ENCODE assay signal across 22 mouse cellular contexts in the genomic region with DNA sequence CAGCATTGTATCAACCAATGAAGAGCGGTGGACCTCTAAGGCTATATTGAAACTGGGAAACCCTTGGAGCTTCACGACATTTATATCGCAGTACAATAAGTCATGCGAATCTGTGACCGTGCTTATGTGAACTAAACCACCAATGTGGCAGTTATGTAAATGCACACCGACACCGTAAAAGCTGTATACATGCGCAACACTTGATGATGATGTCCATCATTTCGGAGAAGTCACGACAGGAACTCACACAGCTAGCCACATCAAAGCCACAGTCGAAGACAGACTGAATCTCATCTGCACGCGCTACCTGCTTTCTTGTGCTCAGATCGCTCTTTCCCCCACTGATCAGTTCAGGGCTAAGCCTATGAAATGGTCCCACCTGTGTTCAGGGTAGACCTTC.
A peak's percentile ranks its signal among the peaks of the same experiment; 100 is the strongest.
DNase-seq lines count a peak whose midpoint lies in the region; ATAC-seq lines count a peak whose summit lies in the region.
"Had no signal": no experiment of that assay in that cellular context is flagged by ENCODE, and none has a peak within 500 bp of the region (broad histone marks: within the 10 kb centered on the region; RNA-seq: fewer than 3 reads in every experiment).

No protein-coding gene starts in this region.

- peak; percentile 83 for DNase-seq in CD4-positive helper T cell, adult 2 months (ENCODE audit: low read depth, low spot score)
- peak; percentile 78 for DNase-seq in induced T-regulatory cell, adult 2 months (ENCODE audit: low read depth)
- DNase-seq in naive thymus-derived CD4-positive, alpha-beta T cell, adult 2 months (ENCODE audit: low read depth) = peak; percentile 7
- DNase-seq in kidney, adult 8-10 months = no peak
- DNase-seq in gastrocnemius, postnatal 36 days = no peak
- DNase-seq in left cerebral cortex, postnatal 14 days (ENCODE audit: low spot score in 2 of 2) = no peak
- DNase-seq: adrenal gland, adult 8-10 months; adrenal gland, postnatal 25 days; B cell, adult 2 months; cerebellum, adult 11-12 months; cerebellum, adult 9-10 months; cerebellum, postnatal 14 days; forebrain, postnatal 0 days; heart, adult 18-20 months; heart, postnatal 10 days; heart, postnatal 4 days; kidney, adult 18-20 months had no signal

- peak; percentile 73 for ATAC-seq in CD4-positive, CD25-positive, alpha-beta regulatory T cell, adult 4 months
- ATAC-seq: forebrain, embryonic 14.5 days; forebrain, postnatal 0 days; hindbrain, postnatal 0 days; intestine, embryonic 15.5 days; Patski had no signal

- intact Hi-C loops in gastrocnemius, postnatal 36 days (cut with DNase I) = no loop called here
- intact Hi-C loops in left cerebral cortex, postnatal 14 days (cut with DNase I) = no loop called here

Comparison
In these comparisons a context has a peak if more than half of its experiments do, and no peak if none do; other contexts are left out.
1. DNase-seq: peak in CD4-positive helper T cell, adult 2 months (single experiment), induced T-regulatory cell, adult 2 months (single experiment) and naive thymus-derived CD4-positive, alpha-beta T cell, adult 2 months (single experiment); none in kidney, adult 8-10 months (0 of 2), gastrocnemius, postnatal 36 days (0 of 2) and left cerebral cortex, postnatal 14 days (0 of 2).